Mouse (Mus musculus) lung, adult 2 months (tissue): ENCODE results near the gene Pir.

Experiments
- CTCF ChIP-seq: fragments of 200-500 bp; IDR thresholded peaks from 2 replicates; pipeline ENCODE4 v1.5.1; 2011; ENCODE audit warnings: mild to moderate bottlenecking, low read length, control low read depth; ENCODE audit not compliant: insufficient read depth
- POLR2A ChIP-seq: fragments of 200-500 bp; IDR thresholded peaks from 2 replicates; pipeline ENCODE4 v1.6.1; 2011; ENCODE audit warnings: low read depth, mild to moderate bottlenecking, control low read depth, low read length, borderline replicate concordance; ENCODE audit errors: extremely low read depth

GRCm38 (mm10) chrX:164287077-164287476 lies 17.9 kb downstream of the Pir start:
- no peak for TF ChIP-seq POLR2A
- TF ChIP-seq CTCF, result peak; percentile 21; the same call in 1 of the 2 replicates
